Mouse (Mus musculus) midbrain, embryonic 11.5 days (tissue): ENCODE data around the gene Ubash3a. TPM values are rescaled to one million over a fixed set of nuclear protein-coding genes. Genes with fewer than 3 reads are reported as not detected.

Experiments
- polyA plus RNA-seq: library from polyadenylated mRNA; unstranded; fragments of >200 nt; fragmentation: Nextera tagmentation; extraction: Ambion mirVana; gene quantifications from 2 replicates; pipeline ENCODE4 v1.2.1, GENCODE M21; 2014

Ubash3a gene
- polyA plus RNA-seq, 1 experiment from 2014 or later = not detected

Other genes starting within 250 kb of the Ubash3a start
- gene Abcg1, start 150.2 kb upstream of the Ubash3a start, polyA plus RNA-seq = 10.4 TPM in 2 replicates
- 0.50 and 1.7 TPM in 2 replicates for gene Tff3, start 78.2 kb upstream of the Ubash3a start, polyA plus RNA-seq
- gene Tff2, start 63.6 kb upstream of the Ubash3a start, polyA plus RNA-seq = not detected in 2 replicates
- not detected in 2 replicates for gene Tff1, start 42.6 kb upstream of the Ubash3a start, polyA plus RNA-seq
- gene Tmprss3, start 8.9 kb upstream of the Ubash3a start, polyA plus RNA-seq = 0.10 and 0.16 TPM in 2 replicates
- gene Rsph1, start 69.5 kb downstream of the Ubash3a start, polyA plus RNA-seq = 0.63 and 1.7 TPM in 2 replicates
- 5.8 and 6.6 TPM in 2 replicates for gene Slc37a1, start 78.9 kb downstream of the Ubash3a start, polyA plus RNA-seq
- 23.4 and 23.5 TPM in 2 replicates for gene Pde9a, start 178.3 kb downstream of the Ubash3a start, polyA plus RNA-seq